Mouse (Mus musculus) limb, embryonic 14.5 days (tissue): ENCODE results near the gene Acsbg2. TPM values are rescaled to one million over a fixed set of nuclear protein-coding genes. Genes with fewer than 3 reads are reported as not detected.

Experiments used
- ATAC-seq: fragments of 200-750 bp; cut with Nextera tagmentation; 2 replicates; pipeline ENCODE4 v1.8.0; 2017; ENCODE audit warnings: low read depth, moderate number of reproducible peaks, moderate TSS enrichment; ENCODE audit not compliant: low FRiP score
- DNase-seq: peaks from one replicate; pipeline ENCODE4 v3.0.0-alpha.2; 2015; ENCODE audit warnings: low spot score
- H3K27ac ChIP-seq: fragments of 300-500 bp; sonication (generic); replicated peaks from 2 replicates; pipeline ENCODE4 v1.5.1; 2014; ENCODE audit warnings: low read depth, mild to moderate bottlenecking, low read length, moderate library complexity, mixed read lengths
- H3K27me3 ChIP-seq: fragments of 300-500 bp; sonication (generic); 2 replicates; pipeline ENCODE4 v1.6.1; 2014; ENCODE audit warnings: low read length, mixed read lengths; ENCODE audit not compliant: control insufficient read depth, insufficient read depth
- H3K36me3 ChIP-seq: fragments of 300-500 bp; sonication (generic); 2 replicates; pipeline ENCODE4 v1.6.1; 2014; ENCODE audit warnings: mild to moderate bottlenecking, low read length, moderate library complexity, mixed read lengths; ENCODE audit not compliant: control insufficient read depth, insufficient read depth
- H3K4me1 ChIP-seq: fragments of 300-500 bp; sonication (generic); 2 replicates; pipeline ENCODE4 v1.6.1; 2014; ENCODE audit warnings: antibody characterized with exemption, low read length, mixed read lengths; ENCODE audit not compliant: control insufficient read depth, insufficient read depth
- H3K4me2 ChIP-seq: fragments of 300-500 bp; sonication (generic); replicated peaks from 2 replicates; pipeline ENCODE4 v1.6.1; 2014; ENCODE audit warnings: low read depth, mild to moderate bottlenecking, low read length, moderate library complexity; ENCODE audit not compliant: severe bottlenecking
- H3K4me3 ChIP-seq: fragments of 300-500 bp; sonication (generic); replicated peaks from 2 replicates; pipeline ENCODE4 v1.5.1; 2014; ENCODE audit warnings: low read length
- H3K9ac ChIP-seq: fragments of 300-500 bp; sonication (generic); 2 replicates; pipeline ENCODE4 v1.6.1; 2014; ENCODE audit warnings: mild to moderate bottlenecking, low read depth, low read length, moderate library complexity; ENCODE audit not compliant: severe bottlenecking
- H3K9me3 ChIP-seq: fragments of 300-500 bp; sonication (generic); 2 replicates; pipeline ENCODE4 v1.6.1; 2016; ENCODE audit warnings: low read length; ENCODE audit not compliant: control insufficient read depth
- POLR2A ChIP-seq: fragments of 200-500 bp; IDR thresholded peaks from 2 replicates; pipeline ENCODE4 v1.8.0; 2012; ENCODE audit warnings: inconsistent platforms, mild to moderate bottlenecking, moderate library complexity, borderline replicate concordance; ENCODE audit not compliant: insufficient read depth, insufficient read length; ENCODE audit errors: extremely low read depth
- WGBS: fragments of 180-500 bp; shearing (Covaris S2); extraction: QIAGEN DNeasy Blood & Tissue Kit; methylation state at CpG from one replicate; pipeline ENCODE4 v1.1.7; 2014; 5-methylcytosine and 5-hydroxymethylcytosine counted together
- polyA plus RNA-seq, 2 experiments: library from polyadenylated mRNA; depleted of rRNA in 1 of 2; stranded (reverse) in 1 of 2; unstranded in 1 of 2; fragments of >200 nt; fragmentation: Nextera tagmentation in 1 of 2; extraction: Ambion mirVana in 1 of 2; gene quantifications; 2 replicates each; pipeline versions ENCODE4 v1.2.1 to v1.2.3; 2012 to 2014

Acsbg2 gene
- polyA plus RNA-seq, 2 experiments: not detected

DNA sequence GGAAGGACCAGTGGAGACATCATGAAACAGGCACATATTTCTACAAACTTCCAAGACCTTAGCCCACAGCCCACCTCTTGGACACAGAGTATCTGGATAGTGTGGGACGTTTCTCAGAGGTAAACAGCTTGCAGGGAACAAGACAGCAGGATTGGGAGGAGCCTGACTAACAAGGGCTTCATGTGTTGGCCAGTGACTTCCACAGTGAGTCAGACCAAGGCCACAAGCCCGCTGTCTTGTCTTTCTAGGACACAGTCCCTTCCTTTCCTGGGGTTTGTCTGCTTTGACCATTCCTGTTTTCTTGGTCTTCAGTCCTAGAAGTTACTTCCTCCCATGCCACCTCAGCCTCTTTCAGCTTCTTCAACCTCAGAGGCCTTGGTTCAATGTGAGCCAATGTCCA is 50.9 kb downstream of the Acsbg2 start:
- Histone ChIP-seq H3K9ac (no peak overlapping the region), H3K4me2 (no peak overlapping the region), H3K4me1 (no peaks in the 10 kb centered on the region), H3K27ac (no peak overlapping the region), H3K4me3 (no peak overlapping the region), H3K27me3 (no peaks in the 10 kb centered on the region), H3K36me3 (no peaks in the 10 kb centered on the region), H3K9me3 (no peaks in the 10 kb centered on the region)
- no peak for TF ChIP-seq POLR2A
- WGBS: 62% methylated on average over 2 of the region's 2 CpGs
- no peak for ATAC-seq
- no peak for DNase-seq

DNA sequence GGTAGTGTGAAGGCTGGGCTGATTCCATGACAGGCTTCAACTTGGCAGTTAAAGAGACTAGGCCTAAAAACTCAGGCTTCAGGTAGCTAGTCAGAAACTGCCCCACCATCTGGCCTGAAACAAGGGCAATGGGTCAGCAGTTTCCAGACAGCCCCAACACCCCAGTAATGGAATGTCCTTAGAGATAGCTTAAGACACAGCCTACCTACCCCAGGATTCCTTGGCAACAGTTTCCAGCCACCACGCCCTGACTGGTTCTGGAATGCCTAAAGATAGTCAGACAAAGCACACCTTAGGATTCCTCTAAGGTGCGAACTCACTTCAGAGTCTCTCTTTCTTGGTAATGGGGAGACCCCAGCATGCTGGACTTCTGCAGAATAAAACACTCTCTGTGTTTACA is 51.9 kb downstream of the Acsbg2 start:
- Histone ChIP-seq H3K4me1 (no peaks in the 10 kb centered on the region), H3K9ac (no peak overlapping the region), H3K4me3 (no peak overlapping the region), H3K36me3 (no peaks in the 10 kb centered on the region), H3K9me3 (no peaks in the 10 kb centered on the region), H3K27ac (no peak overlapping the region), H3K27me3 (no peaks in the 10 kb centered on the region), H3K4me2 (no peak overlapping the region)
- ATAC-seq (no peak), DNase-seq (no peak)
- WGBS: 72% methylated on average over 2 of the region's 2 CpGs
- no peak for TF ChIP-seq POLR2A

DNA sequence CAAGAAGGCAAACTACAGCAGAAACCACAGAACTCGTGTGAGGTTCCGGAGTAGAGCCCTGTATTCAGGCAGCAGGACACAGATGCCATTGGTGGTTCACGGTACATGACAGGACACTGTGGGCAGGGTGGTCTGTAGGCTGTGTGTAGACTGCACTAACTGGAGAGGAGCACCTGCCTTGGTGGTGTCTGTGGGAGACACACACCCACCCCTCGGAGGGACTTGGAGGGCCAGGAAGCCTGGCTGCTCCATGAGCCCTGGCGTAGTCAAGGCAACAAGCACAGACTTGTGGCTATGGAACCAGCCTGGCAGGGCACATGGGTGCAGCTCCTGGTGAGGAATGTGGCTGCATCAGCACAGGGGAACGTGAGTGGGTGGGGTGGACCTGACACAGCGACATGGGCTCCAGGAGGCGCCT is 54.5 kb downstream of the Acsbg2 start:
- Histone ChIP-seq H3K27ac (no peak overlapping the region), H3K27me3 (no peaks in the 10 kb centered on the region), H3K4me3 (no peak overlapping the region), H3K9ac (no peak overlapping the region), H3K9me3 (no peaks in the 10 kb centered on the region), H3K4me1 (no peaks in the 10 kb centered on the region), H3K4me2 (no peak overlapping the region), H3K36me3 (no peaks in the 10 kb centered on the region)
- no peak for TF ChIP-seq POLR2A
- DNase-seq (no peak), ATAC-seq (no peak)
- 68% methylated on average over 8 of the region's 8 CpGs for WGBS

DNA sequence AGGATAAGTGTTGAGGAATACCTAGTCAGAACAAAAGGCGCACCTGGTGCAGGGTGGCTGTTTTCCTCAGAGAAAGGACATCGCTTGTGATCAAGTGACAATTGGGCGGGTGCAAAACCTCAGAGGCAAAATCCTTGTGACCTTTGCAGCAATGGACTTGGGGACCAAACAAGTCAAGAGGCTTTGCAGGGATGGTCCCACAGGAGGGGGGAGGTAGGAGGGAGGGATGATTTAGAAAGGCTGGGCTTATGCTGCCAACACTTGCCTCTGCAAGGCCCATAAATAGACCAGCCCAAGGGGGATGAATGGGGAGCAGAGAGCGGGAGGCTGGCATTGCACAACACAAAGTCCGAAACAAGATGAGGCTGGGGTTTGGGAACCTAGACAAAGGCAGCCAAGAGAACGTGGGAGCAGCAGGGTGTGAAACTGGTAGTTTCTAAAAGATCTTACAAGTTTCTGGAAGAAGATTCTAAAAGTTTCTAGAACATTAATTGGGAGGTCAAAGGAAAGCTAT is 55.2 kb downstream of the Acsbg2 start:
- Histone ChIP-seq H3K4me3 (no peak overlapping the region), H3K36me3 (no peaks in the 10 kb centered on the region), H3K27ac (no peak overlapping the region), H3K4me1 (no peaks in the 10 kb centered on the region), H3K27me3 (no peaks in the 10 kb centered on the region), H3K9me3 (no peaks in the 10 kb centered on the region), H3K9ac (no peak overlapping the region), H3K4me2 (no peak overlapping the region)
- DNase-seq (no peak), ATAC-seq (no peak)
- WGBS: 73% methylated on average over 6 of the region's 6 CpGs
- no peak for TF ChIP-seq POLR2A

DNA sequence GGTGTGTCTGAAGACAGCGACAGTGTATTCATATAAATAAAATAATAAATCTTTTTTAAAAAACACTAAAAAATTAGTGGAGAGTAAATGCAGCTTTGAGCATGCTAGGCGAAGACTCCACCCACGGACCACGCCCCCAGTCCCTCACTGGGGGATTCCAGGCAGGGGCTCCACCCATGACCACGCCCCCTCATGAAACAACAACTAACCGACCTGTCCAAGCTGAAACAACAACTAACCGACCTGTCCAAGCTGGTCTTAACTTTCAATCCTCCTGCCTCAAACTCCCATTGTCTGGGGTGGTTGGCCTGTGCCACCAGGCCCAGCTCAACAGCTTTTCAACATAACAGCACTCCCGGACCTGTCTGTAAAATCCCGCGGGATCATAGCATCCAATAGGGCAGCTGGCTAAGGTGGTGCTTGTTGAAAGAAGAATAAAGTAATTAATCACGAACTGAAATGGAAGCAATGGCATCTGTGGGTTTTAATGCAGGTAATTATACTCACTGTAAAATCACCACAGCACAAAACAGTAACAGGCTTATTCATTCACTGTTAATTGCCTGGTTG is 56.1 kb downstream of the Acsbg2 start:
- Histone ChIP-seq H3K9me3 (no peaks in the 10 kb centered on the region), H3K9ac (no peak overlapping the region), H3K4me3 (no peak overlapping the region), H3K36me3 (no peaks in the 10 kb centered on the region), H3K4me1 (no peaks in the 10 kb centered on the region), H3K4me2 (0 out of 2 replicates have a peak overlapping the region, but pooled peaks have one; percentile 13), H3K27ac (no peak overlapping the region), H3K27me3 (no peaks in the 10 kb centered on the region)
- no peak for ATAC-seq
- no peak for TF ChIP-seq POLR2A
- WGBS: 26% methylated on average over 11 of the region's 11 CpGs
- DNase-seq: no peak

DNA sequence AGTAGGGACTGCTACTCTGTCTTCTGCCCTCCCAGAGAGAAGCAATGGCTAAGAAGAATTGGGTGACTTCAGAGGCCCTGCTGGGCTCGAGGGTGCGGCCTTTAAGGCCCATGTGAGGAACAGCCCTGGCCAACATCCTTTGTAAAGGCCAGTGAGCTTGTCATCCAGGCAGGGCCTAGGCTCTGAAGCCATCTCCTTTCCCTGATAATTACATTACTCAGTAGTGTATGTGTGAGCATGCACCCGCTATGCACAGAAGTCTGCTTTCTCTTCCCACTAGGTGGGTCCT is 59.2 kb downstream of the Acsbg2 start:
- Histone ChIP-seq H3K27me3 (no peaks in the 10 kb centered on the region), H3K36me3 (no peaks in the 10 kb centered on the region), H3K4me2 (no peak overlapping the region), H3K9me3 (no peaks in the 10 kb centered on the region), H3K4me1 (peaks cover 8% of the 10 kb centered on the region), H3K27ac (no peak overlapping the region), H3K9ac (no peak overlapping the region), H3K4me3 (no peak overlapping the region)
- no peak for TF ChIP-seq POLR2A
- no peak for ATAC-seq
- WGBS: 90% methylated on average over 3 of the region's 3 CpGs
- no peak for DNase-seq
